Mouse (Mus musculus) lung, postnatal 0 days (tissue): ENCODE measurements around the gene Pax8. TPM values are rescaled to one million over a fixed set of nuclear protein-coding genes. Genes with fewer than 3 reads are reported as not detected.

Experiments used
- ATAC-seq: fragments of 200-750 bp; cut with Nextera tagmentation; 2 replicates; pipeline ENCODE4 v1.8.0; 2017; ENCODE audit warnings: moderate library complexity
- DNase-seq: peaks from one replicate; pipeline ENCODE4 v3.0.0-alpha.2; 2016; ENCODE audit warnings: low spot score
- H3K27ac ChIP-seq: fragments of 300-500 bp; sonication (generic); 2 replicates; pipeline ENCODE4 v1.5.1; 2014; ENCODE audit warnings: antibody characterized with exemption, mild to moderate bottlenecking, low read length, mixed read lengths
- H3K27me3 ChIP-seq: fragments of 300-500 bp; sonication (generic); replicated peaks from 2 replicates; pipeline ENCODE4 v1.6.1; 2014; ENCODE audit warnings: low read length, mixed read lengths; ENCODE audit not compliant: insufficient read depth
- H3K36me3 ChIP-seq: fragments of 300-500 bp; sonication (generic); 2 replicates; pipeline ENCODE4 v1.6.1; 2014; ENCODE audit warnings: low read length, mixed read lengths; ENCODE audit not compliant: insufficient read depth
- H3K4me1 ChIP-seq: fragments of 300-500 bp; sonication (generic); 2 replicates; pipeline ENCODE4 v1.6.1; 2014; ENCODE audit warnings: antibody characterized with exemption, low read depth, low read length, mixed read lengths; ENCODE audit not compliant: insufficient read depth
- H3K4me2 ChIP-seq: fragments of 300-500 bp; sonication (generic); replicated peaks from 2 replicates; pipeline ENCODE4 v1.6.1; 2014; ENCODE audit warnings: low read depth, mild to moderate bottlenecking, low read length, moderate library complexity, mixed read lengths
- H3K4me3 ChIP-seq: fragments of 300-500 bp; sonication (generic); 2 replicates; pipeline ENCODE4 v1.5.1; 2014; ENCODE audit warnings: low read depth, low read length
- H3K9ac ChIP-seq: fragments of 300-500 bp; sonication (generic); replicated peaks from 2 replicates; pipeline ENCODE4 v1.6.1; 2014; ENCODE audit warnings: low read depth, mild to moderate bottlenecking
- H3K9me3 ChIP-seq: fragments of 300-500 bp; sonication (generic); 2 replicates; pipeline ENCODE4 v1.6.1; 2016; ENCODE audit warnings: low read length, mixed read lengths
- CTCF ChIP-seq: IDR thresholded peaks from 2 replicates; pipeline ENCODE4 v1.5.1; 2016; ENCODE audit warnings: antibody characterized with exemption, mild to moderate bottlenecking
- EP300 ChIP-seq: IDR thresholded peaks from 2 replicates; pipeline ENCODE4 v1.6.1; 2016; ENCODE audit warnings: antibody characterized with exemption, mild to moderate bottlenecking, control low read depth
- WGBS: fragments of 180-500 bp; shearing (Covaris S2); extraction: QIAGEN DNeasy Blood & Tissue Kit; methylation state at CpG from one replicate; pipeline ENCODE4 v1.1.7; 2014; 5-methylcytosine and 5-hydroxymethylcytosine counted together
- polyA plus RNA-seq: library from polyadenylated mRNA; unstranded; fragments of >200 nt; fragmentation: Nextera tagmentation; extraction: Ambion mirVana; gene quantifications from 2 replicates; pipeline ENCODE4 v1.2.1, GENCODE M21; 2015

The Pax8 gene
- polyA plus RNA-seq, 1 experiment from 2014 or later = not detected

GRCm38 (mm10) chr2:24413172-24413571 is 62.2 kb downstream of the Pax8 start:
- Histone ChIP-seq H3K9me3 (no peaks in the 10 kb centered on the region), H3K4me3 (no peak overlapping the region), H3K27ac (no peak overlapping the region), H3K4me1 (no peaks in the 10 kb centered on the region), H3K27me3 (no peaks in the 10 kb centered on the region), H3K36me3 (no peaks in the 10 kb centered on the region), H3K4me2 (no peak overlapping the region), H3K9ac (no peak overlapping the region)
- 38% methylated on average over 3 of the region's 3 CpGs for WGBS
- TF ChIP-seq EP300 = no peak
- TF ChIP-seq CTCF = no peak
- ATAC-seq (peak; percentile 50), DNase-seq (peak; percentile 35)

GRCm38 (mm10) chr2:24409166-24409565 is 66.2 kb downstream of the Pax8 start:
- 0 out of 2 replicates have a peak, but pooled peaks cover 3% of the 10 kb centered on the region for H3K27me3 ChIP-seq
- no peaks in the 10 kb centered on the region for H3K36me3 ChIP-seq
- WGBS = 0% methylated on average over 2 of the region's 2 CpGs
- peak; percentile 46 for ATAC-seq
- H3K4me1 ChIP-seq = no peaks in the 10 kb centered on the region; the same call in 1 of the 2 replicates
- no peak overlapping the region for H3K4me2 ChIP-seq
- H3K4me3 ChIP-seq = no peak overlapping the region
- no peak overlapping the region for H3K27ac ChIP-seq
- no peak overlapping the region for H3K9ac ChIP-seq
- TF ChIP-seq CTCF (peak; percentile 98), EP300 (no peak)
- DNase-seq = peak; percentile 71
- no peaks in the 10 kb centered on the region for H3K9me3 ChIP-seq

GRCm38 (mm10) chr2:24407701-24408485 is 67.5 kb downstream of the Pax8 start:
- H3K27ac ChIP-seq = no peak overlapping the region
- DNase-seq (no peak), ATAC-seq (no peak)

GRCm38 (mm10) chr2:24405345-24406012 is 69.9 kb downstream of the Pax8 start:
- Histone ChIP-seq H3K36me3 (no peaks in the 10 kb centered on the region), H3K4me3 (no peak overlapping the region), H3K27ac (no peak overlapping the region), H3K27me3 (0 out of 2 replicates have a peak, but pooled peaks cover 3% of the 10 kb centered on the region), H3K9me3 (no peaks in the 10 kb centered on the region), H3K4me1 (no peaks in the 10 kb centered on the region; the same call in 1 of the 2 replicates), H3K4me2 (peak overlapping the region; percentile 29), H3K9ac (no peak overlapping the region)
- DNase-seq (peak; percentile 87), ATAC-seq (peak; percentile 81)
- WGBS = 13% methylated on average over 23 of the region's 23 CpGs
- peak; percentile 92 for TF ChIP-seq CTCF
- TF ChIP-seq EP300 = no peak

More at GRCm38 (mm10) chr2:24407701-24408485, 67.5 kb downstream of the Pax8 start:
- Histone ChIP-seq H3K4me3 (no peak overlapping the region), H3K9ac (no peak overlapping the region), H3K27me3 (0 out of 2 replicates have a peak, but pooled peaks cover 3% of the 10 kb centered on the region), H3K9me3 (no peaks in the 10 kb centered on the region), H3K4me2 (no peak overlapping the region), H3K36me3 (no peaks in the 10 kb centered on the region), H3K4me1 (no peaks in the 10 kb centered on the region; the same call in 1 of the 2 replicates)
- TF ChIP-seq CTCF = no peak
- no peak for TF ChIP-seq EP300
- WGBS = 52% methylated on average over 4 of the region's 4 CpGs

- no peak for ATAC-seq
- Histone ChIP-seq H3K4me1 (no peaks in the 10 kb centered on the region; the same call in 1 of the 2 replicates), H3K4me2 (no peak overlapping the region), H3K27ac (no peak overlapping the region), H3K4me3 (no peak overlapping the region), H3K9ac (no peak overlapping the region), H3K27me3 (0 out of 2 replicates have a peak, but pooled peaks cover 3% of the 10 kb centered on the region), H3K36me3 (no peaks in the 10 kb centered on the region), H3K9me3 (no peaks in the 10 kb centered on the region)
- WGBS = 72% methylated on average over 3 of the region's 3 CpGs
- DNase-seq = no peak
- TF ChIP-seq CTCF = no peak
- no peak for TF ChIP-seq EP300
Measured at GRCm38 (mm10) chr2:24400711-24401110, 74.7 kb downstream of the Pax8 start.

GRCm38 (mm10) chr2:24397115-24397514 is 78.3 kb downstream of the Pax8 start:
- WGBS = 0% methylated on average over 2 of the region's 2 CpGs
- TF ChIP-seq EP300 (no peak), CTCF (no peak)
- ATAC-seq (no peak), DNase-seq (no peak)
- H3K27me3 ChIP-seq = no peaks in the 10 kb centered on the region
- no peak overlapping the region for H3K4me2 ChIP-seq
- H3K4me3 ChIP-seq = no peak overlapping the region
- no peaks in the 10 kb centered on the region for H3K9me3 ChIP-seq
- H3K9ac ChIP-seq = no peak overlapping the region
- H3K36me3 ChIP-seq = no peaks in the 10 kb centered on the region
- no peaks in the 10 kb centered on the region for H3K4me1 ChIP-seq
- no peak overlapping the region for H3K27ac ChIP-seq
